Mouse (Mus musculus): ENCODE data around the gene Kcnn3. TPM values are rescaled to one million over a fixed set of nuclear protein-coding genes. Genes with fewer than 3 reads are reported as not detected.

The Kcnn3 gene
- polyA plus RNA-seq, 1 experiment = 2.3 TPM

- TF ChIP-seq CTCF (IDR thresholded peaks at IDR 0.05; ENCODE audit: control insufficient read depth, insufficient read depth, insufficient replicate concordance, low read depth, low read length) (no peak), POLR2A (IDR thresholded peaks at IDR 0.05; ENCODE audit: control insufficient read depth, low read depth, low read length) (no peak)
- Histone ChIP-seq H3K4me1 (ENCODE audit: control insufficient read depth, insufficient read depth, low read length) (peaks cover 13% of the 10 kb centered on the region), H3K36me3 (ENCODE audit: control insufficient read depth, insufficient read depth, low read length) (no peaks in the 10 kb centered on the region), H3K27me3 (ENCODE audit: control insufficient read depth, insufficient read depth, low read length) (no peaks in the 10 kb centered on the region), H3K27ac (ENCODE audit: control insufficient read depth, insufficient read depth, low read depth, low read length) (no peak overlapping the region), H3K4me3 (ENCODE audit: control insufficient read depth, low read depth, low read length) (no peak overlapping the region)
Observed at GRCm38 (mm10) chr3:89499696-89500095, 20.3 kb upstream of the Kcnn3 start.

DNA sequence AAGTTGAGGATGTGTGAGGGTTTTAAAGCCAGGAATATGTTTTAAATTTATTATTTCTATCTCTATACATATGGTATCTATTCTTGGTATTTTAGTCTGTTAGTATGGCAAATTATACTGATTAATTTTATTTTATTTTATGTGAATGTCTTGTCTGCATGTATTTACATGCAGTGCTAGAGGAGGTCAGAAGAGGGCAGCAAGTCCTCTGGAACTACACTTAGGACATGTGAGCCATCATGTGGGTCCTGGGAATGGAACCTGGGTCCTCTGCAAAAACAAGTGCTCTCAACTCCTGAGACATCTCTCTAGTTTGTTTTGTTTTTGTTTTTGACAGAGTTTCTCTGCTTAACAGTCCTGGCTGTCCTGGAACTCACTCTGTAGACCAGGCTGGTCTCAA, 18.5 kb upstream of the Kcnn3 start:
- H3K4me1 ChIP-seq (ENCODE audit: control insufficient read depth, insufficient read depth, low read length) = peaks cover 13% of the 10 kb centered on the region
- no peak for TF ChIP-seq POLR2A (IDR thresholded peaks at IDR 0.05; ENCODE audit: control insufficient read depth, low read depth, low read length)
- no peak for TF ChIP-seq CTCF (IDR thresholded peaks at IDR 0.05; ENCODE audit: control insufficient read depth, insufficient read depth, insufficient replicate concordance, low read depth, low read length)
- H3K27me3 ChIP-seq (ENCODE audit: control insufficient read depth, insufficient read depth, low read length) = no peaks in the 10 kb centered on the region

GRCm38 (mm10) chr3:89502551-89502950, 17.4 kb upstream of the Kcnn3 start:
- H3K27me3 ChIP-seq (ENCODE audit: control insufficient read depth, insufficient read depth, low read length) = no peaks in the 10 kb centered on the region
- H3K4me3 ChIP-seq (ENCODE audit: control insufficient read depth, low read depth, low read length) = no peak overlapping the region
- no peak overlapping the region for H3K27ac ChIP-seq (ENCODE audit: control insufficient read depth, insufficient read depth, low read depth, low read length)

More for the DNA sequence above, 18.5 kb upstream of the Kcnn3 start:
- Histone ChIP-seq H3K4me3 (ENCODE audit: control insufficient read depth, low read depth, low read length) (no peak overlapping the region), H3K36me3 (ENCODE audit: control insufficient read depth, insufficient read depth, low read length) (no peaks in the 10 kb centered on the region), H3K27ac (ENCODE audit: control insufficient read depth, insufficient read depth, low read depth, low read length) (no peak overlapping the region)

DNA sequence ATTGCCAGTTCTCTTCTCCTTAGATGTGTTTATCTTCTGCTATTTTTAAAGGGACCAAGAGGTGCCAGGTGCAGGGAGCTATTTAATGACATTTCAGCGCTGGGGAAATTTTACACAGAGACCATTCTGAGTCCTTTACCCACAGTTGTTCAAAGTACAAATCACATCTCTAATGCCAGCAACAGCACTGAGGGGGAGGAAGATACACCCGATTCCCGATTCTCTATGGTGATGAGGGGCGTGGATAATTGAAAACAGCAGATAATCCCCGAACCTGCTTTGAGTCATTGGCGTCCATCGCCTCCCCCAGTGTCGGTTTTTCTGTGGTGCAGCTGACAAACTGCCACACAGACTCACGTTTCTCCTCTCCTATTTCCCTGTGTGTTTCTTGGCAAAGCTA, 11.9 kb upstream of the Kcnn3 start:
- Histone ChIP-seq H3K36me3 (ENCODE audit: control insufficient read depth, insufficient read depth, low read length) (no peaks in the 10 kb centered on the region), H3K27me3 (ENCODE audit: control insufficient read depth, insufficient read depth, low read length) (no peaks in the 10 kb centered on the region), H3K27ac (ENCODE audit: control insufficient read depth, insufficient read depth, low read depth, low read length) (no peak overlapping the region), H3K4me1 (ENCODE audit: control insufficient read depth, insufficient read depth, low read length) (peaks cover 17% of the 10 kb centered on the region), H3K4me3 (ENCODE audit: control insufficient read depth, low read depth, low read length) (no peak overlapping the region)
- TF ChIP-seq POLR2A (IDR thresholded peaks at IDR 0.05; ENCODE audit: control insufficient read depth, low read depth, low read length) (no peak), CTCF (IDR thresholded peaks at IDR 0.05; ENCODE audit: control insufficient read depth, insufficient read depth, insufficient replicate concordance, low read depth, low read length) (no peak)

More at GRCm38 (mm10) chr3:89502551-89502950, 17.4 kb upstream of the Kcnn3 start:
- TF ChIP-seq CTCF (IDR thresholded peaks at IDR 0.05; ENCODE audit: control insufficient read depth, insufficient read depth, insufficient replicate concordance, low read depth, low read length) (no peak), POLR2A (IDR thresholded peaks at IDR 0.05; ENCODE audit: control insufficient read depth, low read depth, low read length) (no peak)
- H3K4me1 ChIP-seq (ENCODE audit: control insufficient read depth, insufficient read depth, low read length) = peaks cover 13% of the 10 kb centered on the region
- H3K36me3 ChIP-seq (ENCODE audit: control insufficient read depth, insufficient read depth, low read length) = no peaks in the 10 kb centered on the region

DNA sequence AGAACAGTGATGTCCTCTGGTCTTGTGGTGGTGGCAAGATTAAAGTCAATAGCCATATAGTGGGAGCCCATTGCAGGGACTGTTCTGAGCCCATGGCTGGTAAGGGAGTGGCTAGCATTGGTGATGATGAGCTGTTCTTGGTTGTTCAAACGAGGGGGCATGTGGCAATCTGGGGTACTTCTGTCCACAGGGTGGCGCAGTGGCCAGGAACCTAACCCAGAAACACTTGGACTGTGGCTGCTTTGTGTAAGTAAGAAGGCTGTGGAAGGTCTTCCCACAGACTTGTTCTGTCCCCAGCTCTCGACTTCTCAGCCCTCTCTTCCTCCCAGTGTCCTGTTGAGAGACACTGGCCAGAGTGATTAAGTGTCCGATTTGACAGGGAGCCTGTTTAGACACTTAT, 9.0 kb upstream of the Kcnn3 start:
- no peaks in the 10 kb centered on the region for H3K27me3 ChIP-seq (ENCODE audit: control insufficient read depth, insufficient read depth, low read length)

DNA sequence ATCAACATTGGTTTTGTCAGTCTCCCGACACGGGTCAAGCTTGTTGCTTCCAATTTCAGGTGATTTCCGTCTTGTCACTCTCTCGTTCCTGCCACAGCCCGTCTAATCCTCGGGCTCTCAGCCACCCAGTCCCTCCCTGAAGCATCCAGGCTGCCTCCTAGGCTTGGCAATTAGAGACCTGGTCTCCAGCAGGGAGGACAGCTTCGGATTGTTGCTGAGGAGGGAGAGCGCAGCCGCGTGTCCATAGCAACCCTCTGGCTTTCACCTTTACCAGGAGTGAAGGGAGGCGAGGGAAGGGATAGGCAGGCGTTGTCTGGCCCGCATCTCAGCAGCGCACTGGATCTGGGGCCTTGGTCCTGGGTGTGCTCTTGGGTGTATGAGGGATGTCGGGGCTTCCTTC, 8.6 kb upstream of the Kcnn3 start:
- TF ChIP-seq CTCF (IDR thresholded peaks at IDR 0.05; ENCODE audit: control insufficient read depth, insufficient read depth, insufficient replicate concordance, low read depth, low read length) (no peak), POLR2A (IDR thresholded peaks at IDR 0.05; ENCODE audit: control insufficient read depth, low read depth, low read length) (no peak)
- H3K36me3 ChIP-seq (ENCODE audit: control insufficient read depth, insufficient read depth, low read length) = no peaks in the 10 kb centered on the region
- peaks cover 9% of the 10 kb centered on the region for H3K4me1 ChIP-seq (ENCODE audit: control insufficient read depth, insufficient read depth, low read length)
- peak overlapping the region; percentile 39 for H3K4me3 ChIP-seq (ENCODE audit: control insufficient read depth, low read depth, low read length)
- no peaks in the 10 kb centered on the region for H3K27me3 ChIP-seq (ENCODE audit: control insufficient read depth, insufficient read depth, low read length)
- H3K27ac ChIP-seq (ENCODE audit: control insufficient read depth, insufficient read depth, low read depth, low read length) = no peak overlapping the region

More for the DNA sequence above, 9.0 kb upstream of the Kcnn3 start:
- 0 out of 2 replicates have a peak, but pooled peaks have one; percentile 23 for TF ChIP-seq CTCF (IDR thresholded peaks at IDR 0.05; ENCODE audit: control insufficient read depth, insufficient read depth, insufficient replicate concordance, low read depth, low read length)
- TF ChIP-seq POLR2A (IDR thresholded peaks at IDR 0.05; ENCODE audit: control insufficient read depth, low read depth, low read length) = no peak
- no peaks in the 10 kb centered on the region for H3K36me3 ChIP-seq (ENCODE audit: control insufficient read depth, insufficient read depth, low read length)
- peaks cover 9% of the 10 kb centered on the region for H3K4me1 ChIP-seq (ENCODE audit: control insufficient read depth, insufficient read depth, low read length)
- H3K4me3 ChIP-seq (ENCODE audit: control insufficient read depth, low read depth, low read length) = no peak overlapping the region
- H3K27ac ChIP-seq (ENCODE audit: control insufficient read depth, insufficient read depth, low read depth, low read length) = no peak overlapping the region

DNA sequence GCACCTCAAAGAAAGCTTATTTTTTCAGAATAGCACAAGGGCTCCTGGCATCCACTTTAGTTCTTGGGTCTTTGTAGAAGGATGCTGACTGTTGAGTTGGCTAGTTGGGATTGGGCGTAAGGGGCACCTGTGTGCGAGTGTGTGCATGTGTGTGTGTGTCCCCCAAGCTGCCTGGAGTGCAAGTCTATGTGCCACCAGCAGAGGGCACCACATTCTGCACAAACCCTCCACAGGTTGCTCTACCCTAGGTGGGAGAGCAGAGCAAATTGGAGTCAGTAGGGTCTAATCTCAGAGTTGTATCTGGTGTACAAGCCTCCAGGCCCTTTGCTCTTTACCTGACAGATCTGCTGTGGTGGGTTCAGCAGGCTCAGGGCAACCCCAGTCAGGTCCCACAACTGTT, 7.7 kb upstream of the Kcnn3 start:
- Histone ChIP-seq H3K36me3 (ENCODE audit: control insufficient read depth, insufficient read depth, low read length) (no peaks in the 10 kb centered on the region), H3K27ac (ENCODE audit: control insufficient read depth, insufficient read depth, low read depth, low read length) (no peak overlapping the region), H3K27me3 (ENCODE audit: control insufficient read depth, insufficient read depth, low read length) (no peaks in the 10 kb centered on the region), H3K4me1 (ENCODE audit: control insufficient read depth, insufficient read depth, low read length) (peaks cover 9% of the 10 kb centered on the region), H3K4me3 (ENCODE audit: control insufficient read depth, low read depth, low read length) (no peak overlapping the region)
- TF ChIP-seq POLR2A (IDR thresholded peaks at IDR 0.05; ENCODE audit: control insufficient read depth, low read depth, low read length) (no peak), CTCF (IDR thresholded peaks at IDR 0.05; ENCODE audit: control insufficient read depth, insufficient read depth, insufficient replicate concordance, low read depth, low read length) (peak; percentile 94)

DNA sequence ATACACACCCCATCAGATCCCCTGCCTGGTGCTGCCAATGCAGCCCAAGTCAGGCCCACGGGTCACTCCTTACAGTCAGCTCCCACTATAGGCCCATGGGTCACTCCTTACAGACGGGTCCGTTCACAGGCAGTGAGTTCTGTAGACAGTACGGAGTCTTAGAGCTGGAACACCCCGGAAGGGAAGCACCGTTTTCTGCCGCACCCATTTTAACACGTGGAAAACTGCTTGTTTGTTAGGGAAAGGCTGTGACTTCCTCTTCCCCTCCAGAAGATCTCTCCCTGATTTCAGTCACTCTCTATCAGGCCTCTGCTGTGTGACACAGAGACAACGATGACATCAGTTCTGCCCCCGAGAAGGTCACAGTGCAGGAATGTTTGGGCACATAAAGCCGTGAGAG, 4.5 kb upstream of the Kcnn3 start:
- Histone ChIP-seq H3K4me1 (ENCODE audit: control insufficient read depth, insufficient read depth, low read length) (peaks cover 12% of the 10 kb centered on the region), H3K27me3 (ENCODE audit: control insufficient read depth, insufficient read depth, low read length) (no peaks in the 10 kb centered on the region), H3K36me3 (ENCODE audit: control insufficient read depth, insufficient read depth, low read length) (no peaks in the 10 kb centered on the region), H3K27ac (ENCODE audit: control insufficient read depth, insufficient read depth, low read depth, low read length) (no peak overlapping the region), H3K4me3 (ENCODE audit: control insufficient read depth, low read depth, low read length) (no peak overlapping the region)
- TF ChIP-seq POLR2A (IDR thresholded peaks at IDR 0.05; ENCODE audit: control insufficient read depth, low read depth, low read length) (no peak), CTCF (IDR thresholded peaks at IDR 0.05; ENCODE audit: control insufficient read depth, insufficient read depth, insufficient replicate concordance, low read depth, low read length) (no peak)
